Mouse (Mus musculus) intestine, postnatal 0 days (tissue): ENCODE data around the gene Smim10l1. TPM values are rescaled to one million over a fixed set of nuclear protein-coding genes. Genes with fewer than 3 reads are reported as not detected.
A peak's percentile ranks its signal among the peaks of the same experiment; 100 is the strongest.

Source experiments
- ATAC-seq: fragments of 200-750 bp; cut with Nextera tagmentation; 2 replicates; pipeline ENCODE4 v1.8.0; 2017; ENCODE audit warnings: mild to moderate bottlenecking, moderate TSS enrichment, moderate library complexity
- H3K27ac ChIP-seq: fragments of 300-500 bp; sonication (generic); 2 replicates; pipeline ENCODE4 v1.5.1; 2014; ENCODE audit warnings: mild to moderate bottlenecking, low read depth, low read length, moderate library complexity
- H3K27me3 ChIP-seq: fragments of 300-500 bp; sonication (generic); replicated peaks from 2 replicates; pipeline ENCODE4 v1.6.1; 2014; ENCODE audit warnings: low read length, mixed read lengths; ENCODE audit not compliant: control insufficient read depth, insufficient read depth
- H3K36me3 ChIP-seq: fragments of 300-500 bp; sonication (generic); 2 replicates; pipeline ENCODE4 v1.6.1; 2014; ENCODE audit warnings: mild to moderate bottlenecking, moderate library complexity; ENCODE audit not compliant: control insufficient read depth, insufficient read depth
- H3K4me1 ChIP-seq: fragments of 300-500 bp; sonication (generic); replicated peaks from 2 replicates; pipeline ENCODE4 v1.6.1; 2014; ENCODE audit warnings: antibody characterized with exemption, low read length, mixed read lengths; ENCODE audit not compliant: control insufficient read depth, insufficient read depth
- H3K4me2 ChIP-seq: fragments of 300-500 bp; sonication (generic); replicated peaks from 2 replicates; pipeline ENCODE4 v1.6.1; 2014; ENCODE audit warnings: low read depth, mild to moderate bottlenecking, moderate library complexity
- H3K4me3 ChIP-seq: fragments of 300-500 bp; sonication (generic); 2 replicates; pipeline ENCODE4 v1.5.1; 2014; ENCODE audit warnings: low read depth, low read length
- H3K9ac ChIP-seq: fragments of 300-500 bp; sonication (generic); 2 replicates; pipeline ENCODE4 v1.6.1; 2014; ENCODE audit warnings: mild to moderate bottlenecking, low read depth, low read length
- H3K9me3 ChIP-seq: fragments of 300-500 bp; sonication (generic); 2 replicates; pipeline ENCODE4 v1.6.1; 2016; ENCODE audit warnings: mixed run types; ENCODE audit not compliant: control insufficient read depth
- CTCF ChIP-seq: sonication (generic); IDR thresholded peaks from 2 replicates; pipeline ENCODE4 v1.5.1; 2016; ENCODE audit warnings: low read depth, mild to moderate bottlenecking, control low read depth, antibody characterized with exemption, moderate library complexity
- WGBS: fragments of 180-500 bp; shearing (Covaris S2); extraction: QIAGEN DNeasy Blood & Tissue Kit; methylation state at CpG from one replicate; pipeline ENCODE4 v1.1.7; 2014; 5-methylcytosine and 5-hydroxymethylcytosine counted together
- polyA plus RNA-seq: library from polyadenylated mRNA; unstranded; fragments of >200 nt; fragmentation: Nextera tagmentation; extraction: Ambion mirVana; gene quantifications from 2 replicates; pipeline ENCODE4 v1.2.1, GENCODE M21; 2015

Smim10l1 gene
- 73.1 and 77.4 TPM in 2 replicates for polyA plus RNA-seq

GRCm38 (mm10) chr6:133104609-133104921 is at the start of gene Smim10l1:
Smim10l1 (plus strand) TSS chr6:133104909.
- no peak for ATAC-seq
- Histone ChIP-seq H3K27ac (peak within 1 kb of the TSS; percentile 98), H3K4me2 (peak within 1 kb of the TSS; percentile 63)

GRCm38 (mm10) chr6:133055716-133056115 is 49.0 kb upstream of the Smim10l1 start, which contains the start of gene Tas2r140:
Tas2r140 (minus strand) TSS chr6:133055816.
- Histone ChIP-seq H3K27me3 (no peaks in the 10 kb centered on the region), H3K36me3 (no peaks in the 10 kb centered on the region), H3K4me3 (no peak within 1 kb of the TSS), H3K4me1 (no peaks in the 10 kb centered on the region), H3K9ac (no peak within 1 kb of the TSS), H3K27ac (no peak within 1 kb of the TSS), H3K4me2 (no peak within 1 kb of the TSS), H3K9me3 (no peaks in the 10 kb centered on the region)
- no peak for ATAC-seq
- no peak for TF ChIP-seq CTCF

More at GRCm38 (mm10) chr6:133104609-133104921, at the start of gene Smim10l1:
- Histone ChIP-seq H3K4me3 (peak within 1 kb of the TSS; percentile 65), H3K9ac (peak within 1 kb of the TSS; percentile 96), H3K27me3 (no peaks in the 10 kb centered on the region), H3K36me3 (no peaks in the 10 kb centered on the region), H3K4me1 (no peaks in the 10 kb centered on the region), H3K9me3 (no peaks in the 10 kb centered on the region)
- no peak for TF ChIP-seq CTCF

GRCm38 (mm10) chr6:133092226-133092625 is 12.5 kb upstream of the Smim10l1 start:
- Histone ChIP-seq H3K9ac (no peak overlapping the region), H3K4me2 (no peak overlapping the region), H3K4me3 (no peak overlapping the region), H3K27ac (no peak overlapping the region), H3K36me3 (no peaks in the 10 kb centered on the region), H3K4me1 (no peaks in the 10 kb centered on the region), H3K9me3 (no peaks in the 10 kb centered on the region), H3K27me3 (no peaks in the 10 kb centered on the region)
- WGBS = 83% methylated on average over 8 of the region's 8 CpGs
- ATAC-seq = no peak
- no peak for TF ChIP-seq CTCF

GRCm38 (mm10) chr6:133102430-133102829 is 2.3 kb upstream of the Smim10l1 start:
- Histone ChIP-seq H3K27ac (no peak overlapping the region), H3K27me3 (no peaks in the 10 kb centered on the region), H3K9ac (no peak overlapping the region), H3K9me3 (no peaks in the 10 kb centered on the region), H3K4me3 (no peak overlapping the region), H3K4me2 (no peak overlapping the region), H3K4me1 (no peaks in the 10 kb centered on the region), H3K36me3 (no peaks in the 10 kb centered on the region)
- WGBS = 50% methylated on average over 1 of the region's 1 CpGs
- no peak for TF ChIP-seq CTCF
- ATAC-seq = no peak

- H3K4me1 ChIP-seq = no peaks in the 10 kb centered on the region
- no peaks in the 10 kb centered on the region for H3K9me3 ChIP-seq
- H3K27me3 ChIP-seq = no peaks in the 10 kb centered on the region
- peak overlapping the region; percentile 96 for H3K9ac ChIP-seq
- H3K4me3 ChIP-seq = peak overlapping the region; percentile 65
- peak; percentile 99 for ATAC-seq
- H3K36me3 ChIP-seq = no peaks in the 10 kb centered on the region
- peak; percentile 9; the same call in 1 of the 2 replicates for TF ChIP-seq CTCF
- H3K4me2 ChIP-seq = peak overlapping the region; percentile 63
- WGBS = under 1% methylated on average over 62 of the region's 62 CpGs
- peak overlapping the region; percentile 98 for H3K27ac ChIP-seq
Measured at GRCm38 (mm10) chr6:133104922-133105859, 482 bp downstream of the Smim10l1 start.

Other genes with a start within 250 kb of the Smim10l1 start
- not detected in 2 replicates for gene Tas2r116, start 249.5 kb upstream of the Smim10l1 start, polyA plus RNA-seq
- gene Tas2r110, start 236.9 kb upstream of the Smim10l1 start, polyA plus RNA-seq = not detected in 2 replicates
- not detected in 2 replicates for gene Tas2r113, start 211.9 kb upstream of the Smim10l1 start, polyA plus RNA-seq
- not detected in 2 replicates for gene Tas2r125, start 195.3 kb upstream of the Smim10l1 start, polyA plus RNA-seq
- not detected in 2 replicates for gene Tas2r129, start 153.8 kb upstream of the Smim10l1 start, polyA plus RNA-seq
- gene Tas2r131, start 147.0 kb upstream of the Smim10l1 start, polyA plus RNA-seq = not detected in 2 replicates
- not detected in 2 replicates for gene Tas2r109, start 123.9 kb upstream of the Smim10l1 start, polyA plus RNA-seq
- not detected in 2 replicates for gene Tas2r103, start 67.8 kb upstream of the Smim10l1 start, polyA plus RNA-seq
- not detected in 2 replicates for gene Tas2r140, start 49.1 kb upstream of the Smim10l1 start, polyA plus RNA-seq
- not detected in 2 replicates for gene 5530400C23Rik, start 187.3 kb downstream of the Smim10l1 start, polyA plus RNA-seq